Mouse (Mus musculus) midbrain, embryonic 13.5 days (tissue): ENCODE measurements at regions not wholly inside any gene's neighbourhood (a gene's known extent, or its start where the extent isn't known, plus 50 kb on each side); places are given as distances from the start of the nearest gene placed in this dataset.
"Not testable (repeated sequence)": the region's sequence is repeated elsewhere in the genome, so short reads cannot be mapped to it uniquely, and the experiment has no call there.

ENCODE experiments used
- ATAC-seq: fragments of 200-750 bp; cut with Nextera tagmentation; 2 replicates; pipeline ENCODE4 v1.8.0; 2017; ENCODE audit warnings: mild to moderate bottlenecking, moderate TSS enrichment, moderate library complexity
- H3K27ac ChIP-seq: fragments of 300-500 bp; sonication (generic); 2 replicates; pipeline ENCODE4 v1.5.1; 2015; ENCODE audit warnings: inconsistent platforms, mild to moderate bottlenecking, moderate library complexity
- H3K27me3 ChIP-seq: fragments of 300-500 bp; sonication (generic); 2 replicates; pipeline ENCODE4 v1.6.1; 2015; ENCODE audit warnings: mild to moderate bottlenecking, inconsistent platforms
- H3K36me3 ChIP-seq: fragments of 300-500 bp; sonication (generic); 2 replicates; pipeline ENCODE4 v1.6.1; 2015; ENCODE audit warnings: mild to moderate bottlenecking, inconsistent platforms
- H3K4me1 ChIP-seq: fragments of 300-500 bp; sonication (generic); replicated peaks from 2 replicates; pipeline ENCODE4 v1.6.1; 2015; ENCODE audit warnings: inconsistent platforms
- H3K4me2 ChIP-seq: fragments of 300-500 bp; sonication (generic); replicated peaks from 2 replicates; pipeline ENCODE4 v1.6.1; 2015; ENCODE audit warnings: moderate library complexity, mild to moderate bottlenecking, inconsistent platforms
- H3K4me3 ChIP-seq: fragments of 300-500 bp; sonication (generic); replicated peaks from 2 replicates; pipeline ENCODE4 v1.5.1; 2015; ENCODE audit warnings: mild to moderate bottlenecking, inconsistent platforms
- H3K9ac ChIP-seq: fragments of 300-500 bp; sonication (generic); replicated peaks from 2 replicates; pipeline ENCODE4 v1.6.1; 2015; ENCODE audit warnings: mild to moderate bottlenecking, inconsistent platforms
- H3K9me3 ChIP-seq: fragments of 300-500 bp; sonication (generic); 2 replicates; pipeline ENCODE4 v1.6.1; 2016; ENCODE audit warnings: mild to moderate bottlenecking, inconsistent platforms
- WGBS: fragments of 180-500 bp; shearing (Covaris S2); methylation state at CpG from one replicate; pipeline ENCODE4 v1.1.7; 2015; 5-methylcytosine and 5-hydroxymethylcytosine counted together

GRCm38 (mm10) chr4:110093040-110093820 lies 115.4 kb downstream of the Dmrta2 start:
- Histone ChIP-seq H3K4me2 (no peak overlapping the region), H3K27ac (no peak overlapping the region), H3K36me3 (no peaks in the 10 kb centered on the region), H3K9me3 (no peaks in the 10 kb centered on the region), H3K4me1 (peaks cover 5% of the 10 kb centered on the region; the same call in 1 of the 2 replicates), H3K4me3 (no peak overlapping the region), H3K27me3 (no peaks in the 10 kb centered on the region), H3K9ac (no peak overlapping the region)
- 94% methylated on average over 6 of the region's 6 CpGs for WGBS
- ATAC-seq: no peak

- H3K27ac ChIP-seq: no peak overlapping the region
- no peak overlapping the region for H3K4me2 ChIP-seq
- peaks cover 5% of the 10 kb centered on the region; the same call in 1 of the 2 replicates for H3K4me1 ChIP-seq
- no peak for ATAC-seq
- H3K4me3 ChIP-seq: no peak overlapping the region
- no peaks in the 10 kb centered on the region for H3K27me3 ChIP-seq
- H3K9ac ChIP-seq: no peak overlapping the region
- WGBS: 85% methylated on average over 1 of the region's 1 CpGs
- no peaks in the 10 kb centered on the region for H3K36me3 ChIP-seq
- H3K9me3 ChIP-seq: no peaks in the 10 kb centered on the region
These were observed 116.7 kb downstream of the Dmrta2 start for GRCm38 (mm10) chr4:110094541-110094940.

- H3K9ac ChIP-seq: no peak overlapping the region
- no peak overlapping the region for H3K4me2 ChIP-seq
- no peaks in the 10 kb centered on the region for H3K27me3 ChIP-seq
- H3K4me3 ChIP-seq: no peak overlapping the region
- 83% methylated on average over 11 of the region's 11 CpGs for WGBS
- no peak overlapping the region for H3K27ac ChIP-seq
- no peak for ATAC-seq
- H3K9me3 ChIP-seq: no peaks in the 10 kb centered on the region
- peaks cover 5% of the 10 kb centered on the region; the same call in 1 of the 2 replicates for H3K4me1 ChIP-seq
- H3K36me3 ChIP-seq: no peaks in the 10 kb centered on the region
These were observed 118.1 kb downstream of the Dmrta2 start for GRCm38 (mm10) chr4:110095760-110096593.

GRCm38 (mm10) chr4:110104119-110104518 lies 126.3 kb downstream of the Dmrta2 start:
- H3K36me3 ChIP-seq, H3K9ac ChIP-seq, H3K4me3 ChIP-seq, H3K4me1 ChIP-seq, H3K4me2 ChIP-seq, H3K27ac ChIP-seq, H3K9me3 ChIP-seq, ATAC-seq, H3K27me3 ChIP-seq: not testable (repeated sequence)
- 92% methylated on average over 6 of the region's 7 CpGs for WGBS

- no peaks in the 10 kb centered on the region for H3K4me1 ChIP-seq
- H3K27ac ChIP-seq: no peak overlapping the region
- H3K4me2 ChIP-seq: no peak overlapping the region
- H3K4me3 ChIP-seq: no peak overlapping the region
- no peaks in the 10 kb centered on the region for H3K36me3 ChIP-seq
- H3K27me3 ChIP-seq: no peaks in the 10 kb centered on the region
- no peaks in the 10 kb centered on the region for H3K9me3 ChIP-seq
- WGBS: 83% methylated on average over 7 of the region's 7 CpGs
- H3K9ac ChIP-seq: no peak overlapping the region
- ATAC-seq: 0 out of 2 replicates have a peak, but pooled peaks have one; percentile 45
These were observed 128.9 kb downstream of the Dmrta2 start for GRCm38 (mm10) chr4:110106620-110107243.

GRCm38 (mm10) chr4:110119438-110119837 lies 141.6 kb downstream of the Dmrta2 start:
- H3K4me3 ChIP-seq: no peak overlapping the region
- 46% methylated on average over 9 of the region's 9 CpGs for WGBS
- H3K4me1 ChIP-seq: peaks cover 13% of the 10 kb centered on the region
- no peaks in the 10 kb centered on the region for H3K9me3 ChIP-seq
- H3K4me2 ChIP-seq: no peak overlapping the region
- H3K36me3 ChIP-seq: no peaks in the 10 kb centered on the region
- H3K9ac ChIP-seq: no peak overlapping the region
- no peak for ATAC-seq
- H3K27ac ChIP-seq: no peak overlapping the region
- no peaks in the 10 kb centered on the region for H3K27me3 ChIP-seq

GRCm38 (mm10) chr4:110119874-110120273 lies 142.0 kb downstream of the Dmrta2 start:
- Histone ChIP-seq H3K27me3 (no peaks in the 10 kb centered on the region), H3K27ac (peak overlapping the region; percentile 68; the same call in 1 of the 2 replicates), H3K4me1 (peaks cover 13% of the 10 kb centered on the region), H3K9ac (no peak overlapping the region), H3K36me3 (no peaks in the 10 kb centered on the region), H3K9me3 (no peaks in the 10 kb centered on the region), H3K4me2 (no peak overlapping the region), H3K4me3 (no peak overlapping the region)
- ATAC-seq: no peak
- 66% methylated on average over 3 of the region's 3 CpGs for WGBS

- H3K9me3 ChIP-seq: no peaks in the 10 kb centered on the region
- H3K36me3 ChIP-seq: no peaks in the 10 kb centered on the region
- H3K9ac ChIP-seq: no peak overlapping the region
- ATAC-seq: peak; percentile 53
- 47% methylated on average over 9 of the region's 9 CpGs for WGBS
- peak overlapping the region; percentile 68 for H3K27ac ChIP-seq
- H3K27me3 ChIP-seq: no peaks in the 10 kb centered on the region
- no peak overlapping the region for H3K4me3 ChIP-seq
- H3K4me2 ChIP-seq: no peak overlapping the region
- peaks cover 16% of the 10 kb centered on the region for H3K4me1 ChIP-seq
These were observed 142.9 kb downstream of the Dmrta2 start for GRCm38 (mm10) chr4:110120761-110121160.

GRCm38 (mm10) chr4:110121447-110121846 lies 143.6 kb downstream of the Dmrta2 start:
- Histone ChIP-seq H3K4me1 (peaks cover 16% of the 10 kb centered on the region), H3K4me2 (no peak overlapping the region), H3K27ac (peak overlapping the region; percentile 68), H3K9me3 (no peaks in the 10 kb centered on the region), H3K27me3 (no peaks in the 10 kb centered on the region), H3K4me3 (no peak overlapping the region), H3K9ac (no peak overlapping the region), H3K36me3 (no peaks in the 10 kb centered on the region)
- ATAC-seq: 0 out of 2 replicates have a peak, but pooled peaks have one; percentile 24
- WGBS: 63% methylated on average over 5 of the region's 5 CpGs

GRCm38 (mm10) chr4:110125067-110125784 lies 147.4 kb downstream of the Dmrta2 start:
- Histone ChIP-seq H3K9ac (no peak overlapping the region), H3K4me2 (no peak overlapping the region), H3K36me3 (no peaks in the 10 kb centered on the region), H3K4me3 (no peak overlapping the region), H3K4me1 (peaks cover 33% of the 10 kb centered on the region), H3K27me3 (no peaks in the 10 kb centered on the region), H3K9me3 (no peaks in the 10 kb centered on the region), H3K27ac (peak overlapping the region; percentile 51; the same call in 1 of the 2 replicates)
- ATAC-seq: no peak
- WGBS: 47% methylated on average over 6 of the region's 6 CpGs

- Histone ChIP-seq H3K27ac (no peak overlapping the region), H3K4me3 (no peak overlapping the region), H3K4me1 (peaks cover 20% of the 10 kb centered on the region), H3K4me2 (no peak overlapping the region), H3K9ac (no peak overlapping the region), H3K27me3 (no peaks in the 10 kb centered on the region), H3K9me3 (no peaks in the 10 kb centered on the region), H3K36me3 (no peaks in the 10 kb centered on the region)
- no peak for ATAC-seq
- 85% methylated on average over 3 of the region's 3 CpGs for WGBS
These were observed 150.2 kb downstream of the Dmrta2 start for GRCm38 (mm10) chr4:110127941-110128520.
